Mouse (Mus musculus) megakaryocyte progenitor cell, adult 5-6 weeks (primary cell): Measurements from ENCODE around the gene Marcks. TPM values are rescaled to one million over a fixed set of nuclear protein-coding genes. Genes with fewer than 3 reads are reported as not detected.
"Not testable (repeated sequence)": the region's sequence is repeated elsewhere in the genome, so short reads cannot be mapped to it uniquely, and the experiment has no call there.

Source experiments
- ATAC-seq: replicated peaks from 2 replicates; pipeline ENCODE4 v1.8.0; 2016; ENCODE audit warnings: mild to moderate bottlenecking, moderate TSS enrichment, inconsistent platforms; ENCODE audit not compliant: poor library complexity
- total RNA-seq, 2 experiments: library from RNA; stranded (forward) in 1 of 2; stranded (reverse) in 1 of 2; fragments of 157-497, 149-512 nt in 1 of 2; fragments of 200-1000 nt in 1 of 2; gene quantifications; 2 replicates each; pipeline versions ENCODE4 v1.2.3 to v1.2.4; 2015 to 2017

Gene Marcks
- total RNA-seq, 2 experiments from 2014 or later, result 6.7 to 7.6 TPM

DNA sequence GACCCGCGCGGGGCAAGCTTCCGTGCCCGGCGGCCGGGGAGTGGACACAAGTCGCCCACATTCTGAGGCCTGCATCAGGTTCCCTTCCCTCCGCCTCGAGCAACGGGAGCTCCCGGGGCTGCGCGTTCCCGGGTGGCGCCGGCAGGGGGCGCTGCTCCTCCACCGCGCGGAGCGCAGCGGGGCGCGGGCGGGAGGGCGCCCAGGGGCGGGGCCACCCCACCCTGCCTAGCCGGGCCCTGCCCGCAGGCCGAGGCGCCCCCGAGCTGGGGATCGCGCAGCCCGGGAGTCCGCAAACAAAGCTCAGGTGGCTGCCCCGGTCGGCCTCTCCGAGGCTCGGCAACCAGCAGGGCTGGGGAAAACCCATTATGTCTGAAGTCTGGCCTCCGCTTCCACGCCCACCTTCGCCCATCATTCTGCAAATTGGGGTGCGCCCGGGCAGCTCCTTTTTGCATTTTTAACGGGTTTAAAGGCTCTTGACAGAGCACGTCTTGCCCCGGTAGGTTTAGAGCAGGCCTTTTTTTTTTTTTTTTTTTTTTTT is 1.7 kb downstream of the Marcks start:
- ATAC-seq, result peak; percentile 57

- ATAC-seq, result peak; percentile 4
Measured at GRCm38 (mm10) chr10:37135951-37136751, 2.6 kb downstream of the Marcks start.

GRCm38 (mm10) chr10:37133876-37134708 is 4.6 kb downstream of the Marcks start:
- ATAC-seq, result no peak

GRCm38 (mm10) chr10:37132671-37133070 is 6.0 kb downstream of the Marcks start:
- ATAC-seq, result no peak

GRCm38 (mm10) chr10:37129652-37130051 is 9.1 kb downstream of the Marcks start:
- ATAC-seq, result no peak

DNA sequence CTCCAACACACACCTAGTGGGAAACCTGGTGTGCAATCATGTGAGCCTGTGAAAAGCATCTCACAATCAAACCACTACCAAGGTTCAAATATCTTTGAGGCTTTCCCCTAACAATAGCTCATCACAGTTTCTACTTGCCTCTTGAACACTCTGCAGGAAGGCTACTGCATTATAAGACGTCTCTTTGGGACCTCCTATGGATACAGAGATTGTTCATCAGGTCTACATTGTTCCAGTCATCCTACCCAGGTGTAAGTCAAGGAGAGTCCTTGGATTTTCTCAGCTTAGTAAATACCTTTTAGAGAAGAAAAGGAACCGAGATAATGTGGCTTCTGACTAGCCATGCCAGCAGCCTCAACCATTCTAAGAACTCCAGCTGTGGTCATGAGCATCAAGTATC is 23.4 kb downstream of the Marcks start:
- ATAC-seq, result no peak

DNA sequence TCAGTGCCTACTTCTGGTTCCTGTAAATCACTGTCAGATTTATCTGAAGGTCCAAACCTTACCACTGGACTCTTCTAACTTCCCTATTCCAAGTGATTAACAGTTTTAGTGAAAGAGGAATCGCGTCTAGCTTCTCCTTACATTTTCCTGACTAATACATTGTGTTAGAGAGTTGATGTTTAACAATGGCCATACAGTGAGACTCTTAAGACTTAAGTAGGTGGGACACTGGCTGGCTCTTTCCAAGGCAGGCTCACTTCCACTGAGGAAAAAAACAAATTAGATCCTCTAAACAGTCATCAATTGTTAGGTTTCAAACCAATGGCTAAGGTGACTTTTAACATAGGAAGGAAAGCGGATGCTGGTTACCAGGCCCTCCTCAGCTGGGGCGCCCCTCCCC is 25.9 kb downstream of the Marcks start:
- ATAC-seq, result no peak

DNA sequence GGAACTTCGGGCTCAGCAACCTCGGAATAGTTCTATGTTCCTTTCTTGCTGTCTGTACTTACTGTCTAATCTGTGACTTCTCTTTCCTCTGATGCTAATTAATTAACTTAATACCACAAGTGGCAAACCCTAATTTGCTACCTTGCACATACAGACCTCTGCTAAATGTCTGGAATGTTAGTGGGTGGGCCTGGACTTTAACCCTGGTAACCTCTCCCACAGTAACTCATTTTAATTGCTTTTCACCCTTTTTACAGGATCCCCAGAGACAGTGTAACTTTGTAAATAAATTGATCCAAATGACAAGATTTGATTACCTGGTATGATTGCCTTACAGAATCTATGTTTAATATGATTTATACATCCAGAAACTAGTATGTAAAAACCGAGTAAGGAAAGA is 26.4 kb downstream of the Marcks start:
- no peak for ATAC-seq

DNA sequence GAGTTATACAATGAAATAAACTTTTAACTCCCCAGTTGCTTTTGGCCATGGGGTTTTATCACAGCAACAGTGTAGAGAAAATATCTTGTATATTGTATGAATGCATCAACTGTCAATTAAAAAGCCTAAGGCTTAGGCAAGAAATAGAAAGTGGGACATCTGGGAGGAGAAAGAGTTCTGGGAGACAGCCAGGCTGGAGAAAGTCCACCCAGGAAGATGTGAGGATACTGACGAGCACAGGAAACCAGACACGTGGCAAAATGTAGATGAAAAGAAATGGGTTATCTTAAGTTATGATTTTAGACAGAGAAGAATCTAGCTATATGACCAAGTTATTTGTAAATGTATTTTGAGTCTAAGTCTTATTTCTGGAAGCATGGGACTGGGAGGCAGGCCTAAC is 27.3 kb downstream of the Marcks start:
- no peak for ATAC-seq

DNA sequence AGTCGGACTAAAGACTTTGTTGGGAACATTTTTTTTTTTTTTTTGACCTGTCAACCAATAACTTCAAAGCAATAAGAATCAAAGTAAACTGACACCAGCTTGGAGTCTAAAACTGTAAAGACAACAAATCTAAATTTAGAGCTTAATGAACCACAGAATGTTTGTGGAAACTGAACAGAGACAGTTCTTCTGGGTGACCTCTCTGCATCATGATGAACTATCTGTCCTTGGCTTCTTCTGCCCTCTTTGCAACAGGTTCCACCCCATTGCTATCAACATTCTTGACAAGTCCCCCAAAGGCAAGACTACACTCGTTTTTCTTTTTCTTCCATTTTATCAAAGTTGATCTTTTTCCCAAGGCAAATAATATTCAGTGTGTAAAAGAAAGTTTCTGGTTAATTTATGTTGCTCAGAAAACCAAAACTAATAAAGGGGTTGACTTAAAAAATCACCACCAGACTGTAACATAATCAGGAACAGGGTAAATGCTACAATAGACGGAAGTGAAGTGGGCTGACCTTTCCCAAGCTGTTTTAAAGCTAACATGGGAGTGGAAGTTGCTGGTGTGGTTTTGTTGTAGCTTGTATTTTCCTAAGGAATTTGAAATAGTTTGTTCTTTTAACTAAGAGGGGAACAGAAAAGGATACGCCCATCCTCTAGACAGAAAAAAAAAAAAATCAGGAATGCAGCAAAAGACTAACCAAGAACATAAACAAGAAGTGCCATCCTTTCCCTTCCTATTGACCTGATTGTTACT is 31.7 kb downstream of the Marcks start:
- ATAC-seq, result no peak

DNA sequence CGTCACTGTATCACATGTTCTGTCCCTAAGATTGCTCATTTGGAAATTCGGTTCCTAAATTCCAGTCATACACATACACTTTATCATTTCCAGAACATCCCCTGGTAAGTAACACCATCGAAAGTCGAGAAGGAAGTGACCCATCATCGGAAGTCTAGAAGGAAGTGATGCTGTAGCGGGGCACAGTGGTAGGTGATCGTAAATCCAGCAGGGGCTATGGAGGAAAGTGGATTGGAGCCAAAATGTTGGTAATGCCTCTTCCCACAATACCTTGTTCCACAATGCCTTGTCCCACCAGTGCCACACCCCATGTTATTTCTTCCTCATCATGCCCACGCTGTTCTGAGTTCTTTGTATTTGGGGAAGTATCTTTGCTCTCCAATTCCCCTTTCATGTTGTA is 32.4 kb downstream of the Marcks start:
- ATAC-seq, result 0 out of 2 replicates have a peak, but pooled peaks have one; percentile 14

DNA sequence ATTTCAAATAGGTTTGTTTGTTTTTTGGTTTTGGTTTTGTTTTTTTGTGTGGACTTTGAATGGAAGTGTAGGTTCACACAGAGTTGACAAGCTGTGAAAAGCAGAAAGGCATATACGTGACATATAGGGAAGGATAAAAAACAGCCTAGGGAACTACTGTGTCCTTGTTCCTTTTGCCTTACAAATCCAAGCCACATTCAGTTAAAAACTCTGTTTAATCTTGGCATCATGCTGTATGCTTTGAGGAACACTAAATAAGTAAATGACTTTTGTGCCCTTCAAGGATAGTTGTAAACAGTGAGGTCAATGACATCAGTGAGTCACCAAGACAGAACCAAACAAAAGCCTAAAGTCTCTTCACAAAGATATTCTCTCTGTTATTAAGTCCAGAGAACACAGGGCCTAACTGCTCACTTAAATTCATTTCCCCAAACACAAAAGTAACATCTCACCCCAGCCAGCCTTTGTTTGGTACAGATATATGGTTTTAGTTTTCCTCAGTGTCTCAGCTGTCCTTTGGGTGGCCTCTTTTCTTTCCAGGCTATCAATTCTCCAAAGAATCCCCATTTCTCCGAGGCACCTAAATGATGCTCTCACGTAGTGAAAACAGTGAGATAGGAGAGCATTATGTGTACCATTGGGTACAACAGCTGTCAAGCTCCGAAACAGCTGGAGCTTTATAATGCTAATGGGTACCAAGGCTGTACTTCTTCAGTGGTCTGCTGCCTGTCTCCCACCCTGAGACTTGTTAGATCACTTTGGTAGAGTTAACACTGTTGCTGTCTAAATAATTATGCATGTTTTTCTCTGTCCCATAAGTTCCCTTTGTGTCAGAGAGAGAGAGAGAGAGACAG is 36.3 kb downstream of the Marcks start:
- ATAC-seq, result no peak

- no peak for ATAC-seq
Measured at GRCm38 (mm10) chr10:37101733-37102132, 37.0 kb downstream of the Marcks start.

- ATAC-seq, result no peak
Measured at GRCm38 (mm10) chr10:37096529-37096928, 42.2 kb downstream of the Marcks start.

DNA sequence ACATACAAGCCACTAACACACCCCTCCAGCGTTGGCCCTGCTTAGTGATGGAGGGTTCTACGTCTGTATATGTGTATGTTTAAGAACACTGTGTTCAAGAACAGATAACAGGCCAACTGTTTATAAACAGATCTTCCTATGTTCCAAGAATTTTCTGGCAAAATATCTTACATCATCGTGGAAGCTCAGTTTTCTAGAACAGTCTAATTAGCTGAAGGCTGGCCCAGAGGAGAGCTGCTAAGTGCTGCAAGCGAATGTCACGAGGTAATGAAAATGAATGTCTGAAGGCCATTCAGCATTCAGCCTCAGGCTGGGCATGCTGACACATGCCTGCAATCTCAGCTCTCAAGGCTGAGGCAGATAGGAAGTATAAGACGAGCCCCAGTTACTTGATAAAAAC is 42.9 kb downstream of the Marcks start:
- no peak for ATAC-seq

- no peak for ATAC-seq
Measured at GRCm38 (mm10) chr10:37093306-37093705, 45.4 kb downstream of the Marcks start.

DNA sequence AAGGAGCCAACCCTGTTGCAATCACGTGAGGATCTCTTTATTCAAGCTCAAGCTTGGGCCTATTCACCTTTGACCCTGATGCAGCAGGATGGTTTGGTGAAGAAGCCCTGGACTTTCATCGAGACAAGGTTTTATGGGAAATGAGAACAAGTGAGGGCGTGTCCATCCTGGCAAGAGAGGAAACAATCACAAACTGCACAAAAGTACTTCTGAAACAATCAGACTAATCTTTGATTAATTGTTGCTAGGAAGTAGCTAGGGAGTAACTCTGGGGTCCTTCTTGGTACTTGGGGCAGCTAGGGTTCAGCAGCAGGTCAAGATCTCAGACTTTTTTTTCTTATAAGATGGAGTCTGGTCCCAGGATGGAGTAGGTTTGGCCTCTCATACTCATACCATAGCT is 48.3 kb downstream of the Marcks start:
- ATAC-seq, result no peak

DNA sequence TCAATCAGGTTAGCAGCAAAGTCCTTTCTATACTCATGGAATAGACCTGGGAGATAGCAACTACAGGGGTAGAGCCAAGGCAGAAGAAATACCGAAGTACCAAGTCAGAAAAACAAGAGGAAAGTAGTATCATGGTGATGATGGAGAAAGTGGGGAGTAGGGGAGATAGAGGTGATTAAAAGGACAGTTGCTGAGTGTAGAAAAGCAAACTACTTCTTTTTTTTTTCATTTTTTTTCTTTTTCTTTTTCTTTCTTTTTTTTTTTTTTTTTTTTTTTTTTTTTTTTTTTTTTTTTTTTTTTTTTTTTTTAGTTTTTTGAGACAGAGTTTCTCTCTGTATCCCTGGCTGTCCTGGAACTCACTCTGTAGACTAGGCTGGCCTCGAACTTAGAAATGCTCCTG is 54.6 kb downstream of the Marcks start:
- not testable (repeated sequence) for ATAC-seq
